Mouse (Mus musculus) kidney, adult 11 months (tissue): ENCODE data around the gene Wdr43.

Experiments
- DNase-seq: peaks from one replicate; pipeline ENCODE4 v3.0.0; 2022

Wdr43 gene

DNA sequence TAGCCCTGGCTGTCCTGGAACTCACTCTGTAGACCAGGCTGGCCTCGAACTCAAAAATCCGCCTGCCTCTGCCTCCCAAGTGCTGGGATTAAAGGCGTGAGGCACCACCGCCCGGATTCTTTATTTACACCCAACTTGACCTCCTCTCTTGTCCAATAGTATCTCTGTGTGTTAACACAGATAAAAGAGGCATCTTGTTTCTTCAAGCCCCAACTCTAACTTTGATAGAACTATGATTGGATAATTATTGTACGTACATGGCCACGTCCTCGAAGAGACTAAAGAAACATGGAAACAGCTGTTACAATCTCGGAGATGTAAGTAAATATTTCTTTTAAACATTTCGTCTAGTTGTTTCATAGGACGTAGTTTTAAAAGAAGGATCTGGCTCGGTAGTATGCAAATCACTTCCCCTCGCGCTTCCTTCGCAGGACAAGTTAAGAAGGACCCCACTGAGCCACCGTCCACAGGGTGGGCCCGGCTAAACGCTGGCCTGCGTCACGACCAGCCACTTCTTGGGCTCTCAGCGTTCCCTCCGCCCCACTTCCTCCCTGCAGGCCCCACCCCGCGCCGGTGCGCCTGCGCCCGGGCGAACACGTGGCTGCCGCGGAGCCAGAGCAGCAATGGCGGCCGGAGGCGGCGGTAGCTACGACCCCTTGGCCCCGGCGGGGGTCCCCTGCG is at the start of gene Wdr43:
Gene Wdr43, plus strand, starts transcription at position 258 of the 681 bp plus-strand sequence.
- DNase-seq: peak; percentile 96

DNA sequence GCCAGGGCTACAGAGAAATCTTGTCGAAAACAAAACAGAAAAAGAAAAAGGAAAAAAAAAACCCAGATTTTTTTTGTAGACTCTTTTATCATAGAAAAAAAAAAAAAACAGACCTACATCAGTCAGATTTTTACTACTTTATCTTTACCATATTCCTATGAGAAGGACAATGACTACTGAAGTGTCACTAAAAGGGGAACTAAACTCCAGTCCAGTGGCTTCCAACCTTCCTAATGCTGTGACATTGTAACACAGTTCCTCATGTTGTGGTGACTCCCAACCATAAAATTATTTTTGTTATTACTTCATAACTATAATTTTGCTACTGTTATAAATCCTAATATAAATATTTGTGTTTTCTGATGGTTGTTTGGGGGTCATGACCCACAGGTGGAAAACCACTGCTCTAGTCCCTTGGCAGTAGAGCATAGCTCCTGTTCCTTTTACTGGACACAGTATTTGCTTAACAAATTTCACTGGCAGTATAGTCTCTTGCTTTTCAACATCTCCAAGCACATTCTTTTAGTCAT is 36.5 kb upstream of the Wdr43 start:
- DNase-seq: no peak

DNA sequence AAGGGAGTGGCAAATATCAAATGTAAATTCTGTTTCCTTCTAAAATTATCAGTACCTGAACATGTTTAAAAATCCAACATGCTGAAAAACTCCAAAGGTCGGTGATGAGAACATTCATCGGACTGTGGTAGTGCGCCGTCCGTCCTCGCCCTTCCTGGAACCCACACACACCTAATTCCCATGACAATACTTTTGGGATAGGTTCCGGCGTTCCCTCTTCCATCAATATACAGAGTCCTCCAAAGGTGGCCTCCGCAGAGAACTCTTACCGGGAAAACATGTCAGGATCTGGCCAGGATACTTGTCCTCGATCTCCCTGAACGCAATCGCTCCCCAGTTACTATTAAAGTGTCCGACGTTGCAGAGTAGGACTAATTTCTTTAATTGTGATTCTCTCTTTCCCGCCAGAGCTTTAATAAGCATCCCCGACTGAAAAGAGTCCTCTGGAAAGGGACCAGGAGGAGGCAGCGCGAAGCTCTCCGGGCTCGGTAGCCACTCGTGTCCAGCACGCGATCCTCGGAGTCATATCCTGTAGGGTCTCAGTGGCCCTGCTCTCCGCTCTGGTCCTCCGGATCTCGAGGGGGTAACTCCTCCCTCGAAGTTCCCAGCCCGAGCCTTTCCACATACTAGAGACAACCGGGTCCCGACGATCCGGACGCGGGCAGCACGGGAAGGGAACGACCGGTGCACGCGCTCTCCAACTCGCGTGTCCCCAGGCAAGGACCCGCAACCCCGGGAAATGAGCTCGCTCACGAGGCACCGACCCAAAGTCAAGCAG is 17.6 kb upstream of the Wdr43 start:
- no peak for DNase-seq

DNA sequence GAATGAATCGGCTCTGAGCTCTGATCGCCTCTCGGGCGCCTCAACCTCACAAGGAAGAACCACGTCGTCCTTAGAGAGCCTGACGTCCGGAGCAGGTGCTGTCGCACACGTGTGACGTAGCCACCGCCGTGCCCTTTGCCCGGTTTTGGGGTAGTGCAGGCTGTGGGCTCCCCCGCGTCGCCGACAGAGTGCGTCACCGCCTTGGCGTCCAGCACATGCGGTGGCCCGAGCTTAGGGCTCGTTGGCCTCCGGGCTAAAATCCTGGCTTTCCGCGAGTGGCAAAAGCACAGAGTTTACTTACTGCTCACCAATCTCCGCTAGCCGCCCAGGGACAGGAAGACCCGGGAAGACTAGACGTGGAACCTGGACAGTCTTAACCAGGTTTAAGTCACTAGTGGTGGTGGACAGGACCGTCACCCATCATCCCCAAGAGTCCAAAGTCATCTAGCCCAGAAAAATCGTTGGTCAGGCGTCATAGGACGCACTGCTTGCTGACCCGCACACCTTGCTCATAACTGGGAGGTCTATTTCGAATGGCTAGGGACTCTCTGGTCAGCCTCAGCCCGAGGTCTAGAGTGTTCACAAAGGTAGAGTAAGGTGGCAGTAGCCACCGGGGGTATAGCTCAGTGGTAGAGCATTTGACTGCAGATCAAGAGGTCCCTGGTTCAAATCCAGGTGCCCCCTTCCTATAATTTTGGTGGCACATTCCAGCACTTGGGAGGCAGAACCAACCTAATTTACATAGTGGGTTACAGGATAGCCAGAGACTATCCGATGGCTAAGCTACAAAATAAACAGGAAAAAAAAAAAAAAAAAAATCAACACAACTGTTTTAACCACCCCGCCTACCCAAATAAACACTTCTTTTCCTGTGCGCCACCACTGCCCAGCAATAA is 16.8 kb upstream of the Wdr43 start:
- DNase-seq: peak; percentile 93

DNA sequence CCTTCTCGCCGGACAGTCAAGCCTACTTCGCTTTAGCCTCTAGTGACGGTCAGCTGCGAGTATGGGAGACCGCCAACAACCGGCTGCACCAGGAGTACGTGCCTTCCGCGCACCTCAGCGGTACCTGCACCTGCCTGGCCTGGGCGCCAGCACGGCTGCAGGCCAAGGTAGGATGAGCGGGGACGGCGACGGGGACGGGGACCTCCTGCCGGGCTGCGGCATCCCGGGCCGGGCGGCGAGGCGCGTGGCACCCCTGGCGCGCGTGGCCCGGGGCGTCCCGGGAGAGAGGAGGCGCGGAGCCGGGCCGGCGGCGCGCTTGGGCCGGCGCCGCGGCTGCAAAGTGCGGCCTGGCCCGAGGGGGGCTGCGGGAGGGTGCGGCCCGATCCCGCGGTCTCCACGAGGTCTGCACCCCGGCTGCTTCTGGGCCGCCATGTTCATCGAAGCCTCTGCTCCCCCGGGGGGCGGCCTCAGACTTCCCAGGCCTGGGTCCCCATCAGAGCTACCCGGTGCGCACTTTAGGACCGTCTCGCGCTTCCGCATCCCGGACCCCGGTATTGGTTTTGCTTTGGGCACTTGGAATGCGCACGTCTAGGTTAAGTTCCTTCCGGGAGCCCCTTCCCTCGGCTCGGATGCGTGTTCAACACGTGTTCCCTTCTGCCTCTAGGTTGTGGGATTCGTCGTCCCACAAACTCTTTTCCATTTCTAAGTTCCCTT is 781 bp downstream of the Wdr43 start:
- DNase-seq: peak; percentile 22

DNA sequence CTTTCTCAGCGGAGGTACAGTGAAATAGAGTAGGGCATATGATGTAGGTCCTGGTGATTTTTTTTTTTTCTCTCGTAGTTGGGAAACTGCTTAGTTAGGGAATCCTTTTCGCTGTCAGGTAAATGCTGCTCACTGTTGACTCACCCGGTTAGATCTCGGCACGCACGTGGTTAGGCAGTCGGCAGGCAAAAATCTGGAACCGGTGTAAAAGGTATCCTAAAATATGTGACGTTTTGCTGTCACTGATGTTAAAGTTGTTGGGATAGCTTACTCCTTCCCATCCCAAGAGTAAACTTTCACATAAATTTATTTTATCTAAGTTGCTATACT is 1.3 kb downstream of the Wdr43 start:
- DNase-seq: no peak

DNA sequence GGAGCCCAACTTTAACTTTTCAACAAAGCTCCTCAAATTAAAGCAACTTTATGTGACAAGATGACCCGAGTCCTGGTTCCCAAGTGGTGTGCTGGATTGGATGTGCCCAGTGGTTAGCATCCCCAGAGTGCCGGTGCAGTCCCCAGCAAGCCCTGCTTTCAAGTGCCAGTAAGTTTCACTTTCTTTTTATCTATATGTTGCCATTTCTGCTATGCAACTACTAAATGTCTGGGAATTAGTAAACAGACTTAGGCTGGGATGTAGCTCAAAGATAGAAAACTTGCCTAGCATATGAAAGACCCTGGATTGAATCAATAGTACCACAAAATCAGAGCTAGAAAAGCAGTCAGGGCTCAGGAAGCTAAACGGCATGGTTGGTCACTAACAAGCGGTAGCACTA is 2.3 kb downstream of the Wdr43 start:
- DNase-seq: no peak

DNA sequence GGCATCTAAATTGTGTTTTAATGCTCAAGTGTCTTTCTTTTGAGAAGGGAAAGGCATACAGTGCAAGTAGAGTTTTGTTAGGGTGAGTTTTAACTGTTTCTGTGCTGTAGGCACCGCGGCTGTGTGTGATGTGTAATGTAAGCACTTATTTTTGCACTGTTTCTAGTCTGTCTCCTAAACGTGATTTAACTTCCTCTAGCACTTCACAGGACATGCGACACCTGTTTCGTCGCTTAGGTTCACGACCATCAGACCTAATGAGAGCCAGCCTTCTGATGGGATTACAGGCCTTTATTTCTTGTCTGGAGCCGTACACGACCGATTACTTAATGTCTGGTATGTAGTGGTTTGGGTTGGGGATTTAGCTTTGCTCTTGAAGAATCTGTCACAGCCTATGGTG is 16.1 kb downstream of the Wdr43 start:
- DNase-seq: no peak

DNA sequence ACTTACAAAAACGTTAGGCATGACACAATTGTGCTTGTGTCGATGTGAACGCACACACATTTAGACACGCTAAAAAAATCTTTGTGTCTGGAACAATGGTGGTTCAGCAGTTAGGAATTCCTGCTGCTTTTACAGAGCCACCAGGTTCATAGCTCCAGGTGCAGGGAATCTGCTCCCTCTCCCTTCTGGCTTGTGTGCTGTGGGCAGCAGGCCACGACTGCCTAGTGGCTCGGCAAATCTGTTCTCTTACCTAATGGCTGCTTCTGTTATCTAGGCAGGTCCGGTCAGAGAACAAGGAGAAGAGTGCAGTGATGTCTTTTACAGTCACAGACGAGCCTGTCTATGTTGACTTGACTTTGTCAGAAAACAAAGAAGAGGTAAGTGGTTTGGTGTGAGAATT is 17.7 kb downstream of the Wdr43 start:
- no peak for DNase-seq

DNA sequence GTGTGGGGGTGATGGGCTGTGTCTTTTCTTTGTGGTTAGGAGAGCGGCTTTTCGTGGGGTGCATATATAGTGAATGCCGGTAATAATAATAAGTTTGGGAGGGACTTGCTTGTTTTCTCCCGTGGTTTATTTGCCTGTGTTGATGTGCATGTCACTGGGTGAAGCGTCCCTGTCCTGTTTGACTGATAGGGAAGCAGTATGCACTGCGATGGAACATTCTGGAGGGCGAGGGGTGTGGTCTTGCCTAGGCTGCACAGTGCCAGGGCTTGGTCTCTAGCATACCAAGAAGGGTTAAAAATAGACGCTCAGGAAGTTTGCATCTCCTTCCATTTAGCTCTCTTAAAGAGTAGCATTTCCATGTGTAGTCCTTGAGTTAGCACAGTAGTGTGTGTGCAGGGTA is 21.1 kb downstream of the Wdr43 start:
- no peak for DNase-seq

DNA sequence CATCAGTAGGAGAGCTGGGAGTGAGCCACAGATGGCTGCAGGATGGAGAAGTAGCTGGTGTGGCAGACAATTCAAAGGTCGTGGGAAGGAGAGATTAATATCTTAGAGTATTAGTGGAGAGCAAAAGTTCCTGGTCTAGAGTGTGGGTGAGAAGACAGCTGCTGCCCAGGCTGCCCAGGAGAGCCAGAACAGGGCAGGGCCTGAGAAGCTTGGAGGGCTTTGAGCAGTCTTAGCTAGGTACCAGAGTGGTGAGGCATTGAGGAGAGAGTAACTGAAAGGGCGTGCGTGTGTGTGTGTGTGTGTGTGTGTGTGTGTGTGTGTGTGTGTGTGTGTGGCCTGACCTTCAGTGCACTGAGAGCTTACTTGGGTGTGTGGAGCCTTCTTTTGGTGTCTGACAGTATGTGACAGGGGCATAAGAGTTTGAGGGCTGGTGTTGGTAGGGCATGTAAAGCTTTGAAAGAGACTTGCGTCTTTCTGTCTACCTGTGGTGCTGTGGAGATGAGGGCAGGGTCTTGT is 22.1 kb downstream of the Wdr43 start:
- DNase-seq: no peak

DNA sequence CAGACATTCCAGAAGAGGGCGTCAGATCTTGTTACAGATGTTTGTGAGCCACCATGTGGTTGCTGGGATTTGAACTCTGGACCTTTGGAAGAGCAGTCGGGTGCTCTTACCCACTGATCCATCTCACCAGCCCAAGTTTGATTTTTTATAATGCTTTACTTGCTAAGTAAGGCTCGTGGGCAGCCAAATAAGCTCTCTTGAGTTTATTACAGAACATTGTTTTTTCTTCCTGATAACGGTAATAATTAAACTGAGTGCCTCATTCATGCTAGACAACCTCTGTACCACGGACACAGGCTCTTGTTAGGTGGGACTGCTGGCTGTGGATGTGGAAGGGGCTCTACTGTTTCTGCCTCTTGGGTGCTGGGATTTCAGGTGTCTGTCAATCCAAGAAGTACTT is 23.4 kb downstream of the Wdr43 start:
- DNase-seq: peak; percentile 11

DNA sequence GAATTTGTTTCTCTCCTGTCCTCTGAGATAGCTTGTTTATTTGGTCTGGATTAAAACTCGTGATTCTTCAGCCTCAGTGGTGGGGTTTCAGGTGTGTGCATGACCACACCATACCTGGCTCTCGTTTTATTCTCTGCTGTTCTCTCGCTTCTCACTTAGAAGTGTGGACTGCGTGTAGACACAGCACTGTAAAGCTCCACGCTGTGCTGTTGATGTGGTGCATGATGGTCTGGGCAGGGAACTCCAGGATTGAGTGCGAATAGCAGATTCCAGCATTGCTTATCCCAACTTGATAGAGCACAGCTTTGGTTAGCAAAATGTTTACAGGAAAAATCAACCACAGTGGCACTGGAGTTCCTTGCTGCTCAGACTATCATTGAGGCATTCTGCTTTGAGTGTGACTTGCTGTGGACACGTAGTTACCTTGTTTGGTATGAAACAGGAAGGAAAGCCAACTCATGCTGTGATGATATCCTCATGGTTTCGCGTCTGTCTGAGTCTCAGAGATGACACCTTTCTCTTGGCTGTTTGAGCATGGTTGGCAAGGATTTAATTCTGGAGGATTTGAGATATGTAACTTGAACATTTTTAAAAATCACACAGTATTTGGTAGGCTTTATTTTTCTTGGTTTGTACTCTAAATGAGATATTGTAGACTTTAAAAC is 24.9 kb downstream of the Wdr43 start:
- no peak for DNase-seq

DNA sequence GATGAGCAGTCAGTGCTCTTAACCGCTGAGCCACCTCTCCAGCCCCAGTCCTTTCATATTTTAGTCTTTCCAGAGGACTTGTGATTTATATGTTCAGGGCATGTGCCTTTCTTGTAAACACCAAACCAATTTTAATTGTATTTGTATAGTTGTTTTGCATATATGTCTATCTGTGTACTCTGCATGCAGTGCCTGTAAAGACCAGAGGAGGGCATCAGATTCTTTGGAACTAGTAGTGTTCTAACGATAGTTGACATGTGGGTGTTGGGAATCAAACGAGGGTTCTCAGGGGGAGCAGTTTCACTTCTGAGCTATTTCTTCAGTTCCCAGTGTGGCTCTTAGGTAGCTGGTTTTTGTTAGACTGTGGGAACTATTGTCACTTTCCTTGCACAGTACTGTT is 26.5 kb downstream of the Wdr43 start:
- no peak for DNase-seq

DNA sequence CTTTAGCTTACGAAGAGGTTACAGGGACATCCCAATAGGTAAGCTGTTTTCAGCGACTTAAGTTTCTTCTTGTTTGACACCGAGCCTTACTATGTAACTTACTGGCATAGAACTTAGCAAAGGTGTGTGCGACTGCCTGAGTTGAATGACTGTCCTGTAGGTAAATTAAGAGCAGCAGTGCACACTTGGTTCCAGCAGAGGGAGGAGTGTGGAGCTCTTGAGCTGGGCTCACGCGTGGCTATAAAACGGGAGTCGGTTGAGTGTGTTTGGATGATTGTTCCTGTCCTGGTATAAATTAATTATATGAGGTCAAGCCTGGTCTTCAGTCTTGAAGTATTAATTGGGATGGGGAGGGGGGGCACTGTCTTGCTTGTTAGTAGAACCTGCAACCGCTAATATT is 34.3 kb downstream of the Wdr43 start:
- no peak for DNase-seq

DNA sequence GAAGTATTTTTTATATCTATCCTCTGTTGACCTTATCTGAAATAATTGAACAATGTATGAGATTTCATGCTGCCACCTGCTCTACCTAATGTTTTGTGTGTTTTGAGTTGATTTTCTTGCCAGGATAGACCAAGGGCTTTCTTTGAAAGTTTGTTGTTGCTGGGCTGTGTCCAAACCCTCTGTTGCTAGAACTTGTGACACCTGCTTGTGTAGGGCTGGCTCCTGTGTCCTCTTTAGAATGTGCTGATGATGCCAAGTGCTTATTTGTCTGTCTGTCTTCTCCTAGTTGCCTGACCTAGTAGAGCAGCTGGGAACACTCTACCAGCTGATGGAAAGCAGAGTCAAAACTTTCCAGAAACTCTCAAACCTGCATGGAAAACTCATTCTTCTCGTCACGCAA is 36.8 kb downstream of the Wdr43 start:
- DNase-seq: no peak

DNA sequence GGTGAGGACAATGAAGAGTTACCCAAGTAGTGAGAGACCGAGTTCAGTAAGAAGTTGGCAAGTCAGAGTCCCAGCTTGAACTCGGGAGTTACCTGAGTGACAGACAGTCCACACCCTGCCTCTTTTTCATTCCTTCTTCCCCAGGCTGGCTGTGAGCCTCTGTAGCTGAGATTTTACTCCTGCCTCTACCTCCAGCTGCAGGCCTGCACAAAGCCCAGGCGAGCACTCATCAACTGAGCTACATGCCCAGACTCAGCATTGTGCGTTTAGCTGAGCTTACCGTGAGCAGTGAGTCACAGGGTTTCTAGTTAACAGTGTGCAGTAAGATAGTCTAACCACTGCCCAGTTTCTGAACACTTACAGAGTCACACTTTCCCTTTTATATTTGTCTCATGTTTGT is 37.2 kb downstream of the Wdr43 start:
- no peak for DNase-seq

DNA sequence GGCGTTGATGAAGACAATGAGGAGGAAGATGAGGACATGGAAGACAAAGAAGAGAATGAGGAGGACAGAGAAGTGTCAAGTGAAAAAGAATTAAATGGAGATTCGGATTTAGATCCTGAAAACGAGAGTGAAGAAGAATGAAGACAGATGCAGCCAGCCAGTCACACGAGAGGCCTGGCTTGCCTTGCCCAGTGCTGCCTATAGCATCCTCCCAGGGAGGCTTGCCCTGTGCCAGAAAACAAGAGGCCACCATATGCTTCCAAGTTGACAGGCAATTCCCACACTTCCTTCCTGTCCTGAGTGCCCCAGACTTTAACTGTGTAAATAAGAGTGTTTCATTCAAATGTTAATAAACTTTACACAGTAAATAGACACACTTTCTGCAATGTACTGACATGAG is 41.8 kb downstream of the Wdr43 start:
- DNase-seq: no peak

DNA sequence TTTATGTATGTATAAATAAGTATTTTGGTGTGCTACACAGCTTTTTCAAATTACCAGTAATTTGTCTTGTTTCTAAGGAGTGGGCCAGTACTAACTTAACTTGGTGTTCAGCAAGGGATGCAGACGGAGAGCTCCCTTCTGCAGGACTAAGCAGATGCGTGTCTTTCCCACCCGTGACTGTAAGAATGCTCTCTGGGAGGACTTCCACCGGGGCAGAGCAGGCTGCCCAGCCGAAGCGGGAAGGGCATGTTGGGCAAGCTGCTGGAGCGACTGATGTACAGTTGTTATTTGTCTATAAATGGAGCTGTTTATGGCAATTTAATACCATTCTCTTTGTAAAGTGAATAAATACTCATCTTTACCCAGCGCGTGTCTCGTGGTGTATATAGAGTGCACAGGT is 43.0 kb downstream of the Wdr43 start:
- DNase-seq: no peak

DNA sequence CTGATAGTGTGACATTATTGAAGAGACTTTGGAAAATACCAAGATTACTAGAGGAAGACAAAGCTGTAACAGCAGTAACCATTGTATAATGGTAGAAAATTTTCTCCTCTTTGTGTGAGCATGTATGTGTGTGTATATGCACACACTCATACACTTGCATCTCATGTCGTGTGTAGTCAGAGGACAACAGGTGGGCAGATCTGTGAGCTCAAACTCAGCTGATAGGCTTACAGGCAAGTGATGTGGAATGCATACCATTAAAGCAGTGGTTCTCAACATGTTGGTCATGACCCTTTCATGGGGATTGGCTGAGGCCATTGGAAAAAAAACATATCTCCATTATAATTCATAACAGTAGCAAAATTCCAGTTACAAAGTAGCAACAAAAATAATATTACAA is 44.7 kb downstream of the Wdr43 start:
- no peak for DNase-seq

DNA sequence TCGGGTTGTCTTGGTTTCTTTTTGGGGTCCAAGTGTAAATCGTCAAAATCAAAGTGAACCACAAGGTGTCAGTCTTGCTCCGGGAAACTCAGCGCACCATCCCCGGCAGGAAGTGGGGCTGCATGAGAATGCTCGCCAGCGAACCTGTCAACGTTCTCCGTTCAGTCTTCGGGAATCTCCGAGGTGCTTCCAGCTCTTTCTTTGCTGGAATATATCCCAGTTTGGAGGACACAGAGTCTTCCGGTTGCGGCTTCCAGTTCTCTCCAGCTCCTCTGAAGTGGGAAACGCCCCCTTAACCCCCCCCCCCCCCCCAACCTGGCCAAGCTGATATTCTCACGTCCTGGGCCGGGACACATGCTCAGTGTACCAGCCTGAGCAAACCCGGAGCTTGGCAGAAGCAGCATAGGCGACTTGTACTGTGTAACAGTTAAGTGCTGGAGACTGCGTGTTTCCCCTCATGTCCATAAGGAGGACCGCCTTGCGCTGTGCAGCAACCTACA is 47.1 kb downstream of the Wdr43 start:
- peak; percentile 43 for DNase-seq

DNA sequence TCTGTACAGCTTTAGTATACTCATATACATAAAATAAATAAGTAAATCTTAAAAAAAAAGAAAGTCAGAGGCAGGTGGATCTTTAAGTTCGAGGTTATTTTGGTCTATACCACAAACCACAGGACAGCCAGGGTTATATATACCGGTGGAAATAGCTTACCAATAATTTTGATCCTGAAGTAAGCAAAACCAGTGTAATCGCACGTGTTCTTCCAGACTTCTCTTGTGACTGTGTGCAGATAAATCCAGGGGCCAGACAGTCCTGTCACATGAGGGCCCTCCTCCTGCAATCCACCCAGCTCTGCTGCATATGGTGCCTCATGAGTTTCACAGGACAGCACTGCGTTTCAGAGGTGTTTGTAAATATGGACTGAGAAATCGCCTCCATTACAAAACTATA is 47.8 kb downstream of the Wdr43 start:
- no peak for DNase-seq
